ENCODE assay signal across 8 mouse cellular contexts in the genomic region with DNA sequence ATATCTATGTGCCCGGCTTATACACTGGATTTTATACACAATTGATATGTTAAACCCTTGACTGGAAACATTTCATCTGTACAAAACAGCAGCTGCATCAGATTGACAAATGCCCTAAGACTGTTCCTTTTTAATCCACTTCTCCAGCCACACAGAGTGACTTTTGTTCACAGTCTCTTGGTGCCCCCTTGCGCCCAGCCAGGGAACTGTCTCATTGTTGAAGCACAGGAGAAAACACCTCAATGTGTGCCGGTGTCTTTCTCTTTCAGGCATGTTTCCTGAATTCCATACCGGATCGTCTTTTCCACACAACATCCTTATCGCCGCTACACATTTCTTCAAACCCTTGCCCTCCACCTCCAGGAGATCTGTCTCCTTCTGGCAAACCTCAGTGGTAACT. TPM values are rescaled to one million over a fixed set of nuclear protein-coding genes. Genes with fewer than 3 reads are reported as not detected.
DNase-seq lines count a peak whose midpoint lies in the region; ATAC-seq and TF ChIP-seq lines count a peak whose summit lies in the region.

No protein-coding gene starts in this region.

- H3K4me2 ChIP-seq in kidney, postnatal 0 days (ENCODE audit: low read length) = no peak overlapping the region

- no peak overlapping the region for H3K27ac ChIP-seq in kidney, postnatal 0 days

- ATAC-seq in kidney, postnatal 0 days (replicated peaks; ENCODE audit: low FRiP score, low read depth) = no peak

- H3K9me3 ChIP-seq in kidney, postnatal 0 days (replicated peaks; ENCODE audit: low read length) = no peaks in the 10 kb centered on the region

- no peak overlapping the region for H3K4me3 ChIP-seq in kidney, postnatal 0 days (replicated peaks; ENCODE audit: low read depth, low read length)
- H3K4me3 ChIP-seq in lung, adult 2 months (replicated peaks; ENCODE audit: extremely low read depth, low read depth, low read length) = no peak overlapping the region

- peak; percentile 95 for TF ChIP-seq CTCF in kidney, postnatal 0 days (IDR thresholded peaks at IDR 0.05; ENCODE audit: low read depth)
- peak; percentile 95 for TF ChIP-seq CTCF in lung, adult 2 months (IDR thresholded peaks at IDR 0.05; ENCODE audit: insufficient read depth, low read length)

- WGBS in kidney, postnatal 0 days = 7% methylated on average over 7 of the region's 7 CpGs
- 3% methylated on average over 7 of the region's 7 CpGs for whole genome bisulfite sequencing in lung, adult 2 months

- no peaks in the 10 kb centered on the region for H3K4me1 ChIP-seq in kidney, postnatal 0 days (replicated peaks; ENCODE audit: insufficient read depth, low read length)
- no peaks in the 10 kb centered on the region for H3K4me1 ChIP-seq in lung, adult 2 months (ENCODE audit: control insufficient read depth, insufficient read depth, low read length)

- H3K27me3 ChIP-seq in kidney, postnatal 0 days (ENCODE audit: insufficient read depth, low read length) = no peaks in the 10 kb centered on the region

- H3K9ac ChIP-seq in kidney, postnatal 0 days (ENCODE audit: low read depth, low read length) = no peak overlapping the region

- TF ChIP-seq POLR2A in lung, adult 2 months (IDR thresholded peaks at IDR 0.05; ENCODE audit: borderline replicate concordance, extremely low read depth, low read depth, low read length) = no peak

- DNase-seq in 416B (ENCODE audit: low read depth) = peak; percentile 72
- peak; percentile 81 for DNase-seq in Muller cell, postnatal 12 days (ENCODE audit: inconsistent ontology term)
- DNase-seq in cerebellum, adult 9-11 months = peak; percentile 57
- peak; percentile 79 for DNase-seq in gastrocnemius, adult 18-20 months (ENCODE audit: low spot score)
- DNase-seq in kidney, postnatal 0 days (ENCODE audit: low spot score) = peak; percentile 87
- peak; percentile 81 for DNase-seq in lung, adult 2 months
- DNase-seq in ovary, adult 18-20 months (ENCODE audit: low spot score) = peak; percentile 34
- peak; percentile 80 for DNase-seq in thymus, postnatal 0 days (ENCODE audit: low spot score)

- no peaks in the 10 kb centered on the region for H3K36me3 ChIP-seq in kidney, postnatal 0 days (ENCODE audit: insufficient read depth, low read length)

RNA-seq across cellular contexts. Expression of gene Zfp3, which starts 8.4 kb away (rescaled TPM):
- total RNA-seq in gastrocnemius, adult 18-20 months (2021) = 10 to 100 TPM; 12.0 to 13.0 TPM
- polyA plus RNA-seq in kidney, postnatal 0 days (2015; fragmentation: Nextera tagmentation; extraction: Ambion mirVana) = 7.1 and 7.7 TPM in 2 replicates
- 1.4 and 2.3 TPM in 2 replicates for polyA plus RNA-seq in lung, adult 2 months (2012; rRNA removed)
- 7.2 and 7.6 TPM in 2 replicates for polyA plus RNA-seq in thymus, postnatal 0 days (2015; fragmentation: Nextera tagmentation; extraction: Ambion mirVana)

RNA-seq across cellular contexts. Expression of gene Kif1c, which starts 55.3 kb away (rescaled TPM):
- 100 to 1,000 TPM; 587 to 632 TPM for total RNA-seq in gastrocnemius, adult 18-20 months (2021)
- 3.5 and 3.6 TPM in 2 replicates for polyA plus RNA-seq in kidney, postnatal 0 days (2015; fragmentation: Nextera tagmentation; extraction: Ambion mirVana)
- polyA plus RNA-seq in lung, adult 2 months (2012; rRNA removed) = 78.2 and 103 TPM in 2 replicates
- 1.2 and 1.4 TPM in 2 replicates for polyA plus RNA-seq in thymus, postnatal 0 days (2015; fragmentation: Nextera tagmentation; extraction: Ambion mirVana)

RNA-seq across cellular contexts. Expression of gene Inca1, which starts 55.7 kb away (rescaled TPM):
- total RNA-seq in gastrocnemius, adult 18-20 months (2021) = 1 to 10 TPM; 4.1 to 6.4 TPM
- 2.3 and 3.0 TPM in 2 replicates for polyA plus RNA-seq in kidney, postnatal 0 days (2015; fragmentation: Nextera tagmentation; extraction: Ambion mirVana)
- polyA plus RNA-seq in lung, adult 2 months (2012; rRNA removed) = 1.6 and 2.0 TPM in 2 replicates
- polyA plus RNA-seq in thymus, postnatal 0 days (2015; fragmentation: Nextera tagmentation; extraction: Ambion mirVana) = 0.75 and 0.94 TPM in 2 replicates

RNA-seq across cellular contexts. Expression of gene Scimp, which starts 56.7 kb away (rescaled TPM):
- total RNA-seq in gastrocnemius, adult 18-20 months (2021) = not detected
- 0.55 and 0.84 TPM in 2 replicates for polyA plus RNA-seq in kidney, postnatal 0 days (2015; fragmentation: Nextera tagmentation; extraction: Ambion mirVana)
- polyA plus RNA-seq in lung, adult 2 months (2012; rRNA removed) = 2.6 and 3.5 TPM in 2 replicates
- polyA plus RNA-seq in thymus, postnatal 0 days (2015; fragmentation: Nextera tagmentation; extraction: Ambion mirVana) = 2.1 and 3.1 TPM in 2 replicates

Comparison
In these comparisons a context has a peak if more than half of its experiments do, and no peak if none do; other contexts are left out.
1. DNase-seq: peak in every context shown above with its lines; median percentile 87 in kidney, postnatal 0 days; 81 in Muller cell, postnatal 12 days; 81 in lung, adult 2 months; 80 in thymus, postnatal 0 days; 79 in gastrocnemius, adult 18-20 months; 72 in 416B; 57 in cerebellum, adult 9-11 months; 34 in ovary, adult 18-20 months.
2. RNA of gene Kif1c, which starts 55.3 kb away (polyA plus RNA-seq): 78.2 to 103 TPM in lung, adult 2 months; 3.5 to 3.6 TPM in kidney, postnatal 0 days and 1.2 to 1.4 TPM in thymus, postnatal 0 days; every median in the first group is over 10 times any median in the second.